Mouse (Mus musculus) midbrain, embryonic 10.5 days (tissue): ENCODE measurements around the gene Akt1. TPM values are rescaled to one million over a fixed set of nuclear protein-coding genes. Genes with fewer than 3 reads are reported as not detected.

ENCODE experiments used
- DNase-seq: peaks from one replicate; pipeline ENCODE4 v3.0.0-alpha.2; 2017; ENCODE audit warnings: low spot score
- H3K27ac ChIP-seq: fragments of 300-500 bp; sonication (generic); replicated peaks from 2 replicates; pipeline ENCODE4 v1.5.1; 2016; ENCODE audit warnings: mild to moderate bottlenecking
- H3K27me3 ChIP-seq: fragments of 300-500 bp; sonication (generic); 2 replicates; pipeline ENCODE4 v1.6.1; 2016; ENCODE audit warnings: low read depth, mild to moderate bottlenecking; ENCODE audit not compliant: poor library complexity, severe bottlenecking
- H3K36me3 ChIP-seq: fragments of 300-500 bp; sonication (generic); 2 replicates; pipeline ENCODE4 v1.6.1; 2016; ENCODE audit warnings: mild to moderate bottlenecking, moderate library complexity
- H3K4me1 ChIP-seq: fragments of 300-500 bp; sonication (generic); 2 replicates; pipeline ENCODE4 v1.6.1; 2016
- H3K4me3 ChIP-seq: fragments of 300-500 bp; sonication (generic); 2 replicates; pipeline ENCODE4 v1.5.1; 2016; ENCODE audit warnings: mild to moderate bottlenecking, moderate library complexity
- H3K9me3 ChIP-seq: fragments of 300-500 bp; sonication (generic); replicated peaks from 2 replicates; pipeline ENCODE4 v1.6.1; 2016; ENCODE audit warnings: mild to moderate bottlenecking
- WGBS: fragments of 180-500 bp; shearing (Covaris S2); methylation state at CpG from one replicate; pipeline ENCODE4 v1.1.7; 2016; 5-methylcytosine and 5-hydroxymethylcytosine counted together
- microRNA-seq: library from miRNA; unstranded; fragments of <30 nt; microRNA quantifications from one replicate; pipeline ENCODE4, GENCODE M21; 2017
- polyA plus RNA-seq: library from polyadenylated mRNA; unstranded; fragments of >200 nt; fragmentation: Nextera tagmentation; extraction: Ambion mirVana; gene quantifications from 2 replicates; pipeline ENCODE4 v1.2.1, GENCODE M21; 2016

Akt1 gene
- polyA plus RNA-seq, 1 experiment from 2014 or later, result 44.5 TPM

DNA sequence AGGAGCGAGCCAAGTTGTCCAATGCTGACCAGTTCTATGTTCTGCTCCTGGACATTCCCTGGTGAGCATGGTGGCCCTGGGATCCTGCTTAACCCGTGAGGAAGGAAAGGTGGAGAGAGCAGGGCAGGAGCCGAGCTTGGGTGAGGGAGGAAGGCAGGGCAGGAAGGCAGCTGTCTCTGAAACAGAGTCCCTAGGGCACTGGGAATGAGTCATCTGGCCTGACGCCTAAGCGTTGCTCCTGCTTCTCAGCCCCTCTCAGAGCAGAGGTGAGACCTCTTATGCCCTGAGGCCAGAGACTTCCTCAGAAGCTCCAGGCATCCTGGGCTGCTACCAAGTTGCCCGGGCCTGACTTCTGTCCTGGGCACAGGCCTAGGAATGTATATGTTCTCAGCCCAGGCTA, 67.7 kb downstream of the Akt1 start:
- Histone ChIP-seq H3K27me3 (no peaks in the 10 kb centered on the region), H3K27ac (no peak overlapping the region), H3K4me1 (peaks cover 17% of the 10 kb centered on the region), H3K36me3 (no peaks in the 10 kb centered on the region), H3K9me3 (no peaks in the 10 kb centered on the region), H3K4me3 (no peak overlapping the region)
- DNase-seq, result no peak
- WGBS, result 84% methylated on average over 6 of the region's 6 CpGs

DNA sequence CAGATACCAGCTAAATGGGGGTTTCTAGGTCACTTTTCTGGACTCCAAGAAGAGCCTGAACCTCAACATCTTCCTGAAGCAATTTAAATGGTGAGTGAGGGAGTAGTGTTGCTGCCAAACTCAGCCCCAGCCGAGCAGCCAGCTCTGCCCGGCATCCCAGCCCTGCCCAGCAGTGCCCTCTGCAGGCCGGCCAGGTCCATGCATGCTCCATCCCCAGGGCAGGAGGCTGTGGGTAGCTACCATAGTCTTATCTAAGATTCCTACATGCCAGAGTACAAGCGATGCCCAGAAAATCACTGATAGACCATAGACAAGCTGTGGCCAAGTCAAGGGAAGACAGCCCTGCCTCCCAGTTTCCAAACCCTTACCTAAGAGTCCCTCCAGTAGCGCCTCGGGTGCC, 68.9 kb downstream of the Akt1 start:
- no peaks in the 10 kb centered on the region for H3K27me3 ChIP-seq
- DNase-seq, result peak; percentile 71
- H3K4me3 ChIP-seq, result no peak overlapping the region
- H3K27ac ChIP-seq, result no peak overlapping the region
- H3K36me3 ChIP-seq, result no peaks in the 10 kb centered on the region
- H3K9me3 ChIP-seq, result no peaks in the 10 kb centered on the region
- peaks cover 17% of the 10 kb centered on the region for H3K4me1 ChIP-seq
- 53% methylated on average over 6 of the region's 6 CpGs for WGBS

DNA sequence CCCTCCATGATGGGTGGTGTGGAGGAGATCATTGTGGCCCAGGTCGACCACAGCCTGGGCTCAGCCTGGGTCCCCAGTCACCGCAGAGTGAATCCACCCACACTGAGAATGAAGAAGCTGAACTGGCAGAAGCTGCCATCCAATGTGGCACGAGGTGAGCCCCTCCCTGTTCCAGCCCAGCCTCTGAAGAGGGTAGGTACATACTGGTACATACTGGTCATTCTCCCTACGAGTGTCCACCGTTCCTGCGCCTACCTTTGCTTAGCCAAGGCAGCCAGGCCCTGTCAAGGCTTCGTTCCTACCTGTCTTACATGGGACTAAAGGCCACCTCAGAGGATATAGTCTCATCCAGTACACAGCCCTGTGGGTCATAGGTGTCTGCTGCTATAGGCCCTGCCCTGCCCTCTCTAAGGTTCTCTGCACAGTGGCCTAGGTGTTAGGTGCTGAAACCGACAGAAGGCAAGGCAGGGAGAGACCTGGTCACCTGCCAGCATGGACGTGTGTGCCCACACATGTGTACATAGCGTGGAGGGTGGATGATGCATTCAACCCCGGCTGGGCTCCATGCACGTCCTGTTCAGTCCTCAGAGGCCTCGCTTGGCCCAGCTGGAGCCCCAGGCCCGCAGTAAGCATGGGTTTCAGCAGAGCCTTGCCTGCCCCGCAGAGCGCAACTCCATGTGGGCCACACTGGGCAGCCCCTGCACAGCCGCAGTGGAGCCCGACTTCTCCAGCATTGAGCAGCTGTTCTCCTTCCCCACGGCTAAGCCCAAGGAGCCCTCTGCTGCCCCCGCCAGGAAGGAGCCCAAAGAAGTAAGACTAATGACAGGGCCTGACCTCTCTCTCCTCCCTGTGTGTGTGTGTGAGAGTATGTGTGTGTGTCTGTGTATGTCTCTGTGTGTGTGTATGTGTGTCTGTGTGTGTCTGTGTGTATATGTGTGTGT, 69.7 kb downstream of the Akt1 start:
- peaks cover 18% of the 10 kb centered on the region for H3K4me1 ChIP-seq
- no peak overlapping the region for H3K4me3 ChIP-seq
- WGBS, result 62% methylated on average over 20 of the region's 20 CpGs
- DNase-seq, result peak; percentile 59
- H3K36me3 ChIP-seq, result no peaks in the 10 kb centered on the region
- H3K9me3 ChIP-seq, result no peaks in the 10 kb centered on the region
- H3K27ac ChIP-seq, result peak overlapping the region; percentile 46; the same call in 1 of the 2 replicates
- no peaks in the 10 kb centered on the region for H3K27me3 ChIP-seq

DNA sequence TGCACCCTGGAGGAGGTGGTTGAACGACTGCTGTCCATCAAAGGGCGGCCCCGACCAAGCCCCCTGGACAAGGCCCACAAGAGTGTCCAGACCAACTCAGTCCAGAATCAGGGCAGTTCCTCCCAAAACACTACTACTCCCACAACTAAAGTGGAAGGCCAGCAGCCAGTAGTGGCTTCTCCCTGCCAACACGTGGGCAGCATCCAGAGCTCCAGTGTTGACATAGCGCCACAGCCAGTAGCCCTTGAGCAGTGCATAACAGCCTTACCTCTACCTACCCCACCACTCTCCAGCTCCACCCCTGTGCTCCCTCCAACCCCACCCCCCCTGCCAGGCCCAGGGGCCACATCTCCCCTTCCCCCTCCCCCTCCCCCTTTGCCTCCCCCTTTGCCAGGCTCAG, 70.7 kb downstream of the Akt1 start:
- WGBS, result 91% methylated on average over 5 of the region's 5 CpGs
- Histone ChIP-seq H3K27me3 (no peaks in the 10 kb centered on the region), H3K36me3 (no peaks in the 10 kb centered on the region), H3K9me3 (no peaks in the 10 kb centered on the region), H3K4me1 (peaks cover 25% of the 10 kb centered on the region), H3K4me3 (no peak overlapping the region), H3K27ac (no peak overlapping the region)
- DNase-seq, result no peak

Small RNA genes lying within 50 kb of the gene (microRNA-seq; reads per million reads assigned to microRNA genes)
- gene Mir6939, result 1.2 reads per million

Other genes starting within 250 kb of the Akt1 start
- not detected in 2 replicates for gene A530016L24Rik, start 185.4 kb downstream of the Akt1 start, polyA plus RNA-seq
- 2.8 and 4.9 TPM in 2 replicates for gene Tmem179, start 158.1 kb downstream of the Akt1 start, polyA plus RNA-seq
- gene Inf2, start 86.1 kb downstream of the Akt1 start, polyA plus RNA-seq, result 1.7 and 1.8 TPM in 2 replicates
- gene Adssl1, start 54.8 kb downstream of the Akt1 start, polyA plus RNA-seq, result 2.9 and 3.4 TPM in 2 replicates
- 306 and 361 TPM in 2 replicates for gene Siva1, start 30.2 kb downstream of the Akt1 start, polyA plus RNA-seq
- gene Zbtb42, start 3.9 kb upstream of the Akt1 start, polyA plus RNA-seq, result 8.2 and 9.2 TPM in 2 replicates
- gene Cep170b, start 45.6 kb upstream of the Akt1 start, polyA plus RNA-seq, result 3.3 and 4.3 TPM in 2 replicates
- gene Pld4, start 85.8 kb upstream of the Akt1 start, polyA plus RNA-seq, result 3.7 and 5.7 TPM in 2 replicates
- gene Ahnak2, start 127.8 kb upstream of the Akt1 start, polyA plus RNA-seq, result 0.06 and 0.11 TPM in 2 replicates
- gene Clba1, start 134.1 kb upstream of the Akt1 start, polyA plus RNA-seq, result 13.7 and 14.4 TPM in 2 replicates
- gene Cdca4, start 154.5 kb upstream of the Akt1 start, polyA plus RNA-seq, result 178 and 181 TPM in 2 replicates
- gene Gpr132, start 193.3 kb upstream of the Akt1 start, polyA plus RNA-seq, result not detected in 2 replicates